Mouse (Mus musculus): ENCODE measurements around the gene Ston2.

GRCm38 (mm10) chr12:91683549-91684100, 104.6 kb downstream of the Ston2 start:
- TF ChIP-seq POLR2A (IDR thresholded peaks at IDR 0.05; ENCODE audit: borderline replicate concordance, insufficient read depth, low read length) (no peak), CTCF (IDR thresholded peaks at IDR 0.05; ENCODE audit: borderline replicate concordance, insufficient read depth, low read depth, low read length) (no peak)

Data from cerebellum, adult 2 months (tissue).